Mouse (Mus musculus) embryonic facial prominence, embryonic 12.5 days (tissue): ENCODE measurements around the gene Plcb4. TPM values are rescaled to one million over a fixed set of nuclear protein-coding genes. Genes with fewer than 3 reads are reported as not detected.

Source experiments
- ATAC-seq: fragments of 200-750 bp; cut with Nextera tagmentation; 2 replicates; pipeline ENCODE4 v1.8.0; 2017; ENCODE audit not compliant: insufficient number of reproducible peaks, insufficient read depth, low FRiP score, low TSS enrichment
- H3K27ac ChIP-seq: fragments of 300-500 bp; sonication (generic); 2 replicates; pipeline ENCODE4 v1.5.1; 2016; ENCODE audit warnings: mild to moderate bottlenecking
- H3K27me3 ChIP-seq: fragments of 300-500 bp; sonication (generic); 2 replicates; pipeline ENCODE4 v1.6.1; 2016; ENCODE audit warnings: mild to moderate bottlenecking, moderate library complexity
- H3K36me3 ChIP-seq: fragments of 300-500 bp; sonication (generic); 2 replicates; pipeline ENCODE4 v1.6.1; 2016; ENCODE audit warnings: mild to moderate bottlenecking
- H3K4me1 ChIP-seq: fragments of 300-500 bp; sonication (generic); 2 replicates; pipeline ENCODE4 v1.6.1; 2016
- H3K4me2 ChIP-seq: fragments of 300-500 bp; sonication (generic); replicated peaks from 2 replicates; pipeline ENCODE4 v1.6.1; 2016; ENCODE audit warnings: mild to moderate bottlenecking, moderate library complexity
- H3K4me3 ChIP-seq: fragments of 300-500 bp; sonication (generic); 2 replicates; pipeline ENCODE4 v1.5.1; 2016; ENCODE audit warnings: mild to moderate bottlenecking
- H3K9ac ChIP-seq: fragments of 300-500 bp; sonication (generic); 2 replicates; pipeline ENCODE4 v1.6.1; 2016; ENCODE audit warnings: mild to moderate bottlenecking, moderate library complexity
- H3K9me3 ChIP-seq: fragments of 300-500 bp; sonication (generic); 2 replicates; pipeline ENCODE4 v1.6.1; 2016; ENCODE audit warnings: mild to moderate bottlenecking, moderate library complexity
- WGBS: fragments of 180-500 bp; shearing (Covaris S2); methylation state at CpG from one replicate; pipeline ENCODE4 v1.1.7; 2016; 5-methylcytosine and 5-hydroxymethylcytosine counted together
- polyA plus RNA-seq: library from polyadenylated mRNA; unstranded; fragments of >200 nt; fragmentation: Nextera tagmentation; extraction: Ambion mirVana; gene quantifications from 2 replicates; pipeline ENCODE4 v1.2.1, GENCODE M21; 2016

The Plcb4 gene
- polyA plus RNA-seq, 1 experiment from 2014 or later, result 18.7 TPM

DNA sequence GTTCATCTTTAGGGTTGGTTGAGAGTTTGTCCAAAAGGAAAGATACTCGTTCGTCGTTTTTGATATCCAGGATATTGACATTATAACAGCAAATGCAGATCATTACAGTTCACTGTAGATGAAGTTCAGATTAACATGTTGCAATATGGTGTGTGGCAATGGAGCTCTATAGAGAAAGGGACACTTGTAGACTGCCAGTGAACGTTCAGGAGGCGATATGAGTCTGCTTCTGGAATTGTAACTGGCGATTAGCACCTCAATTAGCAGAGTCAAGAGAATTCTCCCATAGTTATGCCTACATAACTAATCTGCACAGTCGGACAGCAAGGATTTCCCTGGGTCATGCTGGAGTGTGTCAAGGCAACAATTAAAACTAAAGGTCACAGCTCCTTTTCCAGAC lies 210.8 kb downstream of the Plcb4 start:
- no peak for ATAC-seq
- WGBS, result 77% methylated on average over 7 of the region's 7 CpGs
- peaks cover 14% of the 10 kb centered on the region for H3K4me1 ChIP-seq
- H3K4me3 ChIP-seq, result no peak overlapping the region
- no peaks in the 10 kb centered on the region for H3K27me3 ChIP-seq
- H3K27ac ChIP-seq, result no peak overlapping the region
- H3K4me2 ChIP-seq, result no peak overlapping the region
- H3K9ac ChIP-seq, result no peak overlapping the region
- no peaks in the 10 kb centered on the region for H3K9me3 ChIP-seq
- no peaks in the 10 kb centered on the region for H3K36me3 ChIP-seq

DNA sequence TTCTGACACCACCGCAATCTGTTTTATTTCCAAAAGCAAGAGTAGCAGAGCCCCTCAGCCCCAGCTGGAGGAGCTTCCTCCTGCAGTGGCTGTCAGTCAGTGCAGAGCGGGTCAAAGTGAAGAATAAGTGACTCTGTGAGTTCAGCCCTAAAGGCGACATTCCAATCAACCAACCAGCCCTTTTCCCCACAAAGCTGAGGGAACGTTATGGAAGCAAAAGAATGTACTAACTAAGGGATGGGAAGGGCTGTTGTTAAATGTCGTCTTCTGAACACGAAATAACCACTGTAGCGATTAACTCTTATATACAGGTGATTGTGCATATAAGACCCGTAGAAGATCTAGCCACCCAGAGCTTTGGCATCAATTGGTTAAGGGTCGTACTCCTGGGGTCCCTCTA lies 214.3 kb downstream of the Plcb4 start:
- no peak overlapping the region for H3K4me2 ChIP-seq
- H3K27me3 ChIP-seq, result no peaks in the 10 kb centered on the region
- no peak overlapping the region for H3K27ac ChIP-seq
- 53% methylated on average over 9 of the region's 9 CpGs for WGBS
- no peaks in the 10 kb centered on the region for H3K9me3 ChIP-seq
- no peak overlapping the region for H3K9ac ChIP-seq
- 0 out of 2 replicates have a peak, but pooled peaks cover 3% of the 10 kb centered on the region for H3K4me1 ChIP-seq
- no peak overlapping the region for H3K4me3 ChIP-seq
- no peaks in the 10 kb centered on the region for H3K36me3 ChIP-seq
- ATAC-seq, result no peak

DNA sequence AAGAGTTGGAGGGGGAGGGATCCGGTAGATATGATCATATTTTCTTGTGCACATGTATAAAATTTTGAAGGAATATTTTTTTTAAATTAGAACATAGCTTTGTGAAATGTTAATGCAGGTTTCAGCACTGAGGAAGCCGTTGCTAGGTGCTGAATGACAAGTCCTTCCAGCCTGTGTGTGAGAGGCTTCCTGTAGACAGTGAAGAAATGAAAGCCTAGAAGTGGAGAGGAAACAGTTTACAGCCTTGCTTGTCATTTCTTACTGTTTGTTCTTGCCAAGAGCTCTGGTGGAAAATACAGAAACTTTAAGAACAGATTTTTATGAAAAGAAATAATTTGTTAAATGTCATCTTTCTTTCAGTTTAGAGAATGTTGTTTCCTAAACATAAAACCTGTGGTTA lies 214.9 kb downstream of the Plcb4 start:
- Histone ChIP-seq H3K4me1 (0 out of 2 replicates have a peak, but pooled peaks cover 3% of the 10 kb centered on the region), H3K27me3 (no peaks in the 10 kb centered on the region), H3K4me3 (no peak overlapping the region), H3K4me2 (no peak overlapping the region), H3K9ac (no peak overlapping the region), H3K27ac (no peak overlapping the region), H3K36me3 (no peaks in the 10 kb centered on the region), H3K9me3 (no peaks in the 10 kb centered on the region)
- 62% methylated on average over 2 of the region's 2 CpGs for WGBS
- no peak for ATAC-seq

GRCm38 (mm10) chr2:135875549-135875948 lies 216.7 kb downstream of the Plcb4 start:
- Histone ChIP-seq H3K9me3 (no peaks in the 10 kb centered on the region), H3K4me1 (peaks cover 3% of the 10 kb centered on the region; the same call in 1 of the 2 replicates), H3K27ac (no peak overlapping the region), H3K4me3 (no peak overlapping the region), H3K4me2 (no peak overlapping the region), H3K27me3 (no peaks in the 10 kb centered on the region), H3K36me3 (no peaks in the 10 kb centered on the region), H3K9ac (no peak overlapping the region)
- WGBS, result 89% methylated on average over 6 of the region's 6 CpGs
- no peak for ATAC-seq

DNA sequence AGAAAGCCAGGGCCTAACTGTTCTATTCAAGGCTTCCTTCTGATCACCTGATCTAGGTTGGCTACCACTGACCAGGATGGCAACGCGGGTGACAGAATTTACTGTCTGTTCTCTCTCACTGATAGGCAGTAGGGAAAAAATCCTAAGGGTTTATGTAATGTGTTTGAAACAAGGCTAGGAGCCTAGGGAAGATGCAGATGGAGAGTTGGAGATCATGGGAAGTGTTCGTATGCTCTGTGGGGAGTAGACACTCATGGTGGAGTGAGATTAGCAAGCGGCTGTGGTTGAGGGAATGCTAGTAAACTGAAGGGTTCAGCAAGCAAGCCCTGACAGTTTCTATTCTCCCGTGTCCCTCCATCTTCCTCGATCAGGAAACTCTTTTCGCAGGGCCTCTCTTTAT lies 220.5 kb downstream of the Plcb4 start:
- ATAC-seq, result no peak
- Histone ChIP-seq H3K27me3 (no peaks in the 10 kb centered on the region), H3K9ac (no peak overlapping the region), H3K4me3 (no peak overlapping the region), H3K4me2 (no peak overlapping the region), H3K9me3 (no peaks in the 10 kb centered on the region), H3K27ac (no peak overlapping the region), H3K36me3 (no peaks in the 10 kb centered on the region), H3K4me1 (no peaks in the 10 kb centered on the region; the same call in 1 of the 2 replicates)
- 91% methylated on average over 7 of the region's 7 CpGs for WGBS

GRCm38 (mm10) chr2:135880269-135880760 lies 221.5 kb downstream of the Plcb4 start:
- no peak overlapping the region for H3K4me2 ChIP-seq
- 0 out of 2 replicates have a peak, but pooled peaks have one; percentile 41 for ATAC-seq
- H3K9ac ChIP-seq, result no peak overlapping the region
- H3K9me3 ChIP-seq, result no peaks in the 10 kb centered on the region
- 49% methylated on average over 6 of the region's 6 CpGs for WGBS
- peak overlapping the region; percentile 54; the same call in 1 of the 2 replicates for H3K27ac ChIP-seq
- H3K27me3 ChIP-seq, result no peaks in the 10 kb centered on the region
- H3K36me3 ChIP-seq, result no peaks in the 10 kb centered on the region
- no peak overlapping the region for H3K4me3 ChIP-seq
- no peaks in the 10 kb centered on the region; the same call in 1 of the 2 replicates for H3K4me1 ChIP-seq

DNA sequence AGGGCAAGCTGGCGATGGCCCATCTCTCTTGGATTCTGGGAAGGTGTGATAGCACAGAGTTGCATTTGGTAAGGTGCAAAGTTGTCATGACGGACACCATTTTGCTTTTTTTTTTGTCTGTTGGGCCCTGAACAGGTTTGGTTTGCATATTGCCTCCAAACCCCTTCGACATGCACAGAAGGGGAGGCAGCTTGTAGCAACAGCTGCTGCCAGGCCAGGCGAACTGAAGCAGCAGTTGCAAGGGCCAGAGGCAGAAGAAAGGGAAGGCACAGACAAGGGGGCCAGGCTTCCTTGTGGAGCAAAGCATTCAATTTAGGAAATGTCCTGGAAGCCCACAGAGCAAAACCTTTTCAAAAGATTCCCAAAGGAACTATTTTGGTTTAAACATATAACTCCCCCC lies 224.5 kb downstream of the Plcb4 start:
- no peaks in the 10 kb centered on the region; the same call in 1 of the 2 replicates for H3K4me1 ChIP-seq
- H3K27ac ChIP-seq, result no peak overlapping the region
- no peak for ATAC-seq
- H3K4me3 ChIP-seq, result no peak overlapping the region
- no peak overlapping the region for H3K4me2 ChIP-seq
- 83% methylated on average over 4 of the region's 4 CpGs for WGBS
- no peak overlapping the region for H3K9ac ChIP-seq
- no peaks in the 10 kb centered on the region for H3K27me3 ChIP-seq
- H3K36me3 ChIP-seq, result no peaks in the 10 kb centered on the region
- no peaks in the 10 kb centered on the region for H3K9me3 ChIP-seq

DNA sequence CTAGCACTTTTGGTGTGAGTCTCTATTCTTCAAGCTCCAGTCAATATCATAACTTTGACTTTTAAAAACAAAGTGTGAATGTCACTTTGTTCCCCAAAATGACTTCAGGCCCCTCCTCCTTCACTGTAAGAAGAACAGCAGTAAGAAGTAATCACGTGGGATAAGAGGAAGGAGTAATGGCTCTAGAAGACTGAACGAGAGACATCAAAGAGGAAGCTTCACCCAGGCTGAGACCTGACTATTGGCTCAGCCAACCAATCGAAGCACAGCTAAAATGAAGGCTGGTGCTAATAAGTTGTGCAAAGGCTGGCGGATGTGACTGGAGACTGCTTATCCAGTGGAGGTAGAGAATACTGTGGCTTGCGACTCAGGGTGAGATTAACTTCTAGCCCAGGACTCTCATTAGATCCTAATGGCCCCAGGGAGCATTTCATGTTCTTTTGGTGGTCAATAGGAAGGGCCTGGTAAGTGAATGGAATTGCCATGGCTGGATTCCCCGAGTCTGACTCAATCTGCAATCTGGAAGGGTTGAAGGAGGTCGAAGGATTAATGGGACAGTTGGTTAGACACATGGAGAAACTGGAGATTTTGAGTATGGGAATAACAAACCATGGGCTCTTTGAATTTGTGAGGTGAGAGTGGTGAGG lies 225.8 kb downstream of the Plcb4 start:
- Histone ChIP-seq H3K36me3 (no peaks in the 10 kb centered on the region), H3K27me3 (no peaks in the 10 kb centered on the region), H3K4me3 (no peak overlapping the region), H3K9ac (no peak overlapping the region), H3K4me2 (no peak overlapping the region), H3K9me3 (no peaks in the 10 kb centered on the region), H3K4me1 (no peaks in the 10 kb centered on the region; the same call in 1 of the 2 replicates), H3K27ac (no peak overlapping the region)
- no peak for ATAC-seq
- 85% methylated on average over 7 of the region's 7 CpGs for WGBS

GRCm38 (mm10) chr2:135885607-135886006 lies 226.8 kb downstream of the Plcb4 start:
- WGBS, result 71% methylated on average over 6 of the region's 6 CpGs
- no peaks in the 10 kb centered on the region for H3K36me3 ChIP-seq
- H3K27me3 ChIP-seq, result no peaks in the 10 kb centered on the region
- H3K4me3 ChIP-seq, result no peak overlapping the region
- no peak overlapping the region for H3K4me2 ChIP-seq
- no peak for ATAC-seq
- H3K9me3 ChIP-seq, result no peaks in the 10 kb centered on the region
- H3K4me1 ChIP-seq, result no peaks in the 10 kb centered on the region; the same call in 1 of the 2 replicates
- no peak overlapping the region for H3K9ac ChIP-seq
- no peak overlapping the region for H3K27ac ChIP-seq

DNA sequence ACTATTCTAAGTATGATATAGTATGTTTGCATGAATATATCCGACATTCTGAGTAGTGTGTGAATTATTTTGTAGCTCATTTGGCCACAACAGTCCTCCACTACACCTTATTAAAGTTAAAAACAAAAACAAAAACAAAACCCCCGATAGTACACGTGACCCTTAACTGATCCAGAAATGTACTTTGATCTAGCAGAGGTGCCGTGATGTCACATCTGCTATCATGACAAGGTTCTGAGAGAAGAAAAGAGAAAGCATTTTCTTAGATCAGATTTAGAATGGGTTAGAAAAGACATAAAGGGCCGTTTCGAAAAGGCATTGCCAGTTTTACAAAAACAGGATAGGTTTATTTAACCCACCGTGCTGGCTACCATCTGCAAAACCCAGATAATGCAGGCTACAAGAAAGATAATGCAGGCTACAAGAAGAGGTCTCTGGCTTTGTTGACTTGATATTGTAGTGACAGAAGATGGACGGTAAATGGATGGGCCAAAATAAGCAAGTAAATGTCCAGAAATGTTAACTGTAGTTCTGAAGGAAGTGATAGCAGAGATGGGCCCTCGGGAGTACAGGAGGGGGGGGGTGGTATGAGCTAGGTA lies 227.4 kb downstream of the Plcb4 start:
- H3K36me3 ChIP-seq, result no peaks in the 10 kb centered on the region
- no peak overlapping the region for H3K4me3 ChIP-seq
- no peak for ATAC-seq
- no peaks in the 10 kb centered on the region for H3K9me3 ChIP-seq
- no peaks in the 10 kb centered on the region; the same call in 1 of the 2 replicates for H3K4me1 ChIP-seq
- H3K27me3 ChIP-seq, result no peaks in the 10 kb centered on the region
- H3K27ac ChIP-seq, result no peak overlapping the region
- WGBS, result 89% methylated on average over 9 of the region's 9 CpGs
- no peak overlapping the region for H3K4me2 ChIP-seq
- H3K9ac ChIP-seq, result no peak overlapping the region

DNA sequence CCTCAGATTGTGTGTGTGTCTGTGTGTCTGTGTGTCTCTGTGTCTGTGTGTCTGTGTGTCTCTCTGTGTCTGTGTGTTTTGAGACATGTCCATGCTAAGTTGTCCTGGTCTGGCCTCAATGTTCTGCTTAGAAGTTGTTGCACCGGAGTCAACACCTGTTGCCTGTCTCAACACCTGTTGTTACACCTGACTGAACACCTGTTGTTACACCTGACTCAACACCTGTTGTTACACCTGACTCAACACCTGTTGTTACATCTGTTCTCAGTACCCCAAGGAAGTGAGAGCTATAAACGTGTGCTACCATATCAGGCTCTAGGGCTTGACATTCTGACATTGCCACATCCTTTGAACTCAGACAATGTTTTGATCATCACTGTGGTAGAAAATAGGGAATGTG lies 229.0 kb downstream of the Plcb4 start:
- Histone ChIP-seq H3K4me2 (no peak overlapping the region), H3K36me3 (no peaks in the 10 kb centered on the region), H3K9me3 (no peaks in the 10 kb centered on the region), H3K4me3 (no peak overlapping the region), H3K9ac (no peak overlapping the region), H3K27ac (no peak overlapping the region), H3K27me3 (no peaks in the 10 kb centered on the region), H3K4me1 (no peaks in the 10 kb centered on the region; the same call in 1 of the 2 replicates)
- WGBS, result 80% methylated on average over 2 of the region's 2 CpGs
- no peak for ATAC-seq

GRCm38 (mm10) chr2:135888206-135888605 lies 229.4 kb downstream of the Plcb4 start:
- Histone ChIP-seq H3K9me3 (no peaks in the 10 kb centered on the region), H3K9ac (no peak overlapping the region), H3K4me3 (no peak overlapping the region), H3K4me2 (no peak overlapping the region), H3K27ac (no peak overlapping the region), H3K4me1 (no peaks in the 10 kb centered on the region; the same call in 1 of the 2 replicates), H3K36me3 (no peaks in the 10 kb centered on the region), H3K27me3 (no peaks in the 10 kb centered on the region)
- WGBS, result 80% methylated on average over 4 of the region's 4 CpGs
- no peak for ATAC-seq
